Mouse (Mus musculus): ENCODE results near the gene Mcm9. TPM values are rescaled to one million over a fixed set of nuclear protein-coding genes. Genes with fewer than 3 reads are reported as not detected.
"Not testable (repeated sequence)": the region's sequence is repeated elsewhere in the genome, so short reads cannot be mapped to it uniquely, and the experiment has no call there.

Gene Mcm9
- 1 to 10 TPM; 6.1 to 8.0 TPM for total RNA-seq (2021)
- long read RNA-seq, experiment 1, partial matches to known transcripts, result 2 of 11 reads
- long read RNA-seq, experiment 1, other reads (novel, unspliced or antisense), result 6 of 11 reads
- long read RNA-seq, experiment 2, partial matches to known transcripts, result 1 of 7 reads
- long read RNA-seq, experiment 2, other reads (novel, unspliced or antisense), result 5 of 7 reads

DNA sequence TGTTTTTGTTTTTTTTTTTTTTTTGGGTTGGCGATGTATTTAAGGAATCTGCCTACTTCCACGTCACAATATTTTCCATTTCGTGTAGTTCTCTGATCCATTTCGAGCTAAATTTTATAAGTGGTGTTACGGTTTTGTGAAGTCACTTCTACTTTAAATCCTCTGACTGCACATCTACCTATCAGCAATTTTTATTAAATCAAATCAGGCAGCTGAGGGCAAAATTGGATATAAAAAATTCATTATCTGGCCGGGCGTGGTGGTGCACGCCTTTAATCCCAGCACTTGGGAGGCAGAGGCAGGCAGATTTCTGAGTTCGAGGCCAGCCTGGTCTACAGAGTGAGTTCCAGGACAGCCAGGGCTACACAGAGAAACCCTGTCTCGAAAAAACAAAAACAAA is at the start of gene Mcm9:
Gene Mcm9 (minus strand): TSS at position 101 of the 400 bp plus-strand sequence.
- DNase-seq (ENCODE audit: low spot score in 2 of 2); intact Hi-C loops (cut with DNase I): not testable (repeated sequence)

DNA sequence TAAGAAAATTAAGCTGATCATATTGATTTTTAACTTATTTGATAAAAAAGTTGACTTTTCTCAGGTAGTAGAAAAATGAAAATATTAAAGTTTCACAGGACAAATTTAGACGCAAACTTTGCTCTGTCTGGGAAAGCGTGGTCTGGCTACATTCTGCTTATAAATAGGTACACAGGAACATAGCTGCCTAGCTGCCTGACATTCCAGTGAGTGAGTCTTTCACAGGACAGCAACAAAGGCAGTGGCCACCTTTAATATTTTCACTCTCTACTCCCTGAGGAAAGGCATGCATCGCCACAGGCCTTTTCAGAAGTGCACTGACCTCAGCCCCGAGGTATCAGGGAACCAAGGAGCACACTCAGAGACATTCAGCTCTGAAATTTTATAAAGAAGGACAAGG is 31.5 kb upstream of the Mcm9 start:
- DNase-seq (ENCODE audit: low spot score in 2 of 2), result no peak
- intact Hi-C loops (cut with DNase I), result no loop called here

- intact Hi-C loops (cut with DNase I), result not testable (repeated sequence)
Measured at GRCm38 (mm10) chr10:53654239-53654638, 24.0 kb upstream of the Mcm9 start.

GRCm38 (mm10) chr10:53650683-53651082 is 20.4 kb upstream of the Mcm9 start:
- DNase-seq (ENCODE audit: low spot score in 2 of 2), result no peak
- intact Hi-C loops (cut with DNase I), result no loop called here

More at GRCm38 (mm10) chr10:53654239-53654638, 24.0 kb upstream of the Mcm9 start:
- not testable (repeated sequence) for DNase-seq (ENCODE audit: low spot score in 2 of 2)

- intact Hi-C loops (cut with DNase I), result loop anchor here (2.0 kb wide), 1 partner anchor 155 kb away; no protein-coding TSS in a partner anchor
- peak; percentile 66 to 67 for DNase-seq (ENCODE audit: low spot score in 2 of 2)
Measured at GRCm38 (mm10) chr10:53641507-53641906, 11.3 kb upstream of the Mcm9 start.

DNA sequence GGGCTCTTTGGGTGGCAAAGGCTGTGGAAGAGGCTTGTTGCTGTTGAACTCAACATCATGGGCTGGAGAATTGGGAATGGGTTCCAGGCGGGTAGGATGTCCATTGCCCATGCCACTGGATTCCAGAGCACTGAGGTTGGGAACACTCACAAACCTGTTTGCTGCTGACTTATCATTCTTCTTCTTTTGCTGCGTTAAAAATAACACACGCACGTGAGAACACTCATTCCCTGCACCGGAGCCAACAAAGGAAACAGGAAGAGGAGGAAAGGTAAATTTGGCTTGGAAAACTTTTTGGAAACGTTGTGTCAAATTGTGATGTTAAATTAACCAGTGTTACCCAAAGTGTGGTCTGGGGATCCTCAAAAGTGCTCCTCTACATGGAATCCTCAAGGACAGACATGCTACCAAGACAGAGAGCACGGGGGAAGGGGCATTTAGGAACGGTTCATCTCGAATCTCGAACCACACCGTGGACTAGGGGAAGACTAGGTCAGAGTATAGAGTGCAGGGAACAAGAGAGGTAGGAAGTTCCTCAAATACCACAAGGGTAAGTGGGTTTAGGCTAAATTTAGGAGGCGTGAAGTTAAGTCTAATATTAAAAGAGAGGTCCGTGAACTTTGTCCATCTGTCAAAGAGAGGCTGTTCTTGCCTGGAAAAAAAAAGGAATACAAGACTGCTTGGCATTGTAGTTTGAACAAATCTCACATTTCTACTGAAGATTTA is 5.2 kb upstream of the Mcm9 start:
- intact Hi-C loops (cut with DNase I), result no loop called here
- no peak for DNase-seq (ENCODE audit: low spot score in 2 of 2)

DNA sequence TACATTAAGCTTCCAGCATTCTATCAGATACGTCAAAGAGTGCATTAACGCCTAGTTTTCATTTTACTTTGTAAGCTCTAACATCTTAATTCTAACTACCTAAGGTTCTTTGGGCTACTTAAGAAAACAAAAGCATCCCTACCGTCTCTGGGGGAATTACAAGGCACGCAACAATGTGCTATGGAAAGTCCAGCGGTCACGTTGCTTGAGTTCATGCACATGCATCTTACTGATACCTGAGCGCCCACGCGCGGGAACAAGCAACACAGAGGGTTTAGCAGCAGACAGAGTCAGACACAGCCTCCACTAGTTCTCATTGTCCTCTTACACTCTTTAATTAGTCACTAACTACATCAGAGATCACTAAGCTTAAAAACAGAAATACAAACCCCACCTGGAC is 3.9 kb upstream of the Mcm9 start:
- no peak for DNase-seq (ENCODE audit: low spot score in 2 of 2)
- intact Hi-C loops (cut with DNase I), result no loop called here

- intact Hi-C loops (cut with DNase I), result no loop called here
- DNase-seq (ENCODE audit: low spot score in 2 of 2), result peak; percentile 95 to 97
Measured at GRCm38 (mm10) chr10:53629918-53630250, 355 bp downstream of the Mcm9 start.

DNA sequence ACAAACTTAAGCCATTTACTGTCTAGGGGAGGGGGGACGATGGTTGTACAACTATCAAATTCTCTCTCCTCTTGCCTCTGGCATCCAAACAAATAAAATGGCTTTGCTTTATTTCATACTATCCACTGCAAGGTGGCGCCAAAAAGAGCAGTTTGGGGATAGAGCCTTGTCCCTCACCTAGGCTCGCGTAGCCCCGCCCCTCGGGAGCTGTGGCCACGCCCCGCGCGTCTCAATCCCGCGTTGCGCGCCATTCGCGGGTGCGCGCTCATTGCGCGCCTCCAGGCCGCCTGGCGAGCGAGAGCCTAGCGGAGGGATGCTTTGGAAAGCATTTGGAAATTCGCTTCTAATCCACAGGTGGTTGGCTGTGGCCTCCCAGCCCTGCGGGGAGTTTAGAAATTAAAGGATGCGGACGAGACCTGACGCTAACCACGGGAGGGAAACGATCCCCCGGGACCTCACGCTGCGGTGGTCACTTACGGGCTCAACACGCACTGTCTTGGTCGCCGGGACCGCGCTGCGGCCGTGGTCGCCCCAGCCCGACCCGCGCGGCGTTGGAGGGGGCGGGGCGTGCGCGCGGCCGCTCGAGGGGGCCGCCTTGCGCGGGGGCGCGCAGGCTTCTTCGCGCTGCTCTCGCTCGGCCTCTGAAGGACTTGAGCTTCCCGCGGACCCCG is 857 bp downstream of the Mcm9 start:
- intact Hi-C loops (cut with DNase I), result no loop called here

GRCm38 (mm10) chr10:53615850-53616616 is 14.2 kb downstream of the Mcm9 start:
- no peak for DNase-seq (ENCODE audit: low spot score in 2 of 2)
- intact Hi-C loops (cut with DNase I), result no loop called here

More for the DNA sequence above, 857 bp downstream of the Mcm9 start:
- peak; percentile 89 for DNase-seq (ENCODE audit: low spot score in 2 of 2)

DNA sequence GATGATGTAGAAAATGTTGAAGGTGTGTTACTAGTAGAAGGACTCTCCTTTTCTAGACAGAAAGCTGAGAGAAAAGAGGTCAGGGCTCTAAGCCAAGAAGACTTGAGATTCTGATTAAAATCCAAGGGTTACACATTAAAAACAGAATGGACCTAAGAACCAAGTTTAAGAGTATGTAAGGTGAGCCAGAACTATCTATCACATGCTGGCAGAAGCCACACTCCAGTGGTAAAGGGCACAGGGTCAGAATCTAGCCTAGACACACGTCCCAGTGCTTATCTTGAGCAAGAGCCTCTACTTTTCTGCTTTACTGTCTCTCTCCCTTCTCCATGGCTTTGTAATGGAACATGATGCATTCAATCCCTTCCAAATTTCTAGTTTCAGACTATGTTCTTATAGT is 16.3 kb downstream of the Mcm9 start:
- no peak for DNase-seq (ENCODE audit: low spot score in 2 of 2)
- intact Hi-C loops (cut with DNase I), result no loop called here

GRCm38 (mm10) chr10:53612172-53612571 is 18.1 kb downstream of the Mcm9 start:
- peak; percentile 29 to 35 for DNase-seq (ENCODE audit: low spot score in 2 of 2)
- intact Hi-C loops (cut with DNase I), result no loop called here

DNA sequence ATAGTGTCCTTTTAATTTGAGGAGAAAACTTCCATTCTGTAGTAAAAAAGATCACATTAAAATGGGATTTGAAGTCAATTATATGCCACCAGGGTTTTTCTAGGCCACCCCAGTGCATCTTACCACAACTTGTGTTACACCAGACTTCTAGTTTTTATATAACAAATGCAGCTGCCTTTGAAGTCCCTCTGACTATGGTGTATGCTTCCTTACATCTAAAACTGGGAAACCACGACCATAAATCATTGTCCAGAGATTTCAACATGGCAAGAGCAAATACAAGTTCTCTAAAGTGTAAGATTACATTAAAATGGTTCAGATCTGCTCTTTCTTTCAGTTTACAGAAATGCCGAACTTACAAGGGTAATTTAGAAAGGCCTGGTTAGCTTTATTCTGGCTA is 22.0 kb downstream of the Mcm9 start:
- intact Hi-C loops (cut with DNase I), result no loop called here
- DNase-seq (ENCODE audit: low spot score in 2 of 2), result no peak

GRCm38 (mm10) chr10:53605328-53605727 is 24.9 kb downstream of the Mcm9 start:
- no peak for DNase-seq (ENCODE audit: low spot score in 2 of 2)
- intact Hi-C loops (cut with DNase I), result no loop called here

DNA sequence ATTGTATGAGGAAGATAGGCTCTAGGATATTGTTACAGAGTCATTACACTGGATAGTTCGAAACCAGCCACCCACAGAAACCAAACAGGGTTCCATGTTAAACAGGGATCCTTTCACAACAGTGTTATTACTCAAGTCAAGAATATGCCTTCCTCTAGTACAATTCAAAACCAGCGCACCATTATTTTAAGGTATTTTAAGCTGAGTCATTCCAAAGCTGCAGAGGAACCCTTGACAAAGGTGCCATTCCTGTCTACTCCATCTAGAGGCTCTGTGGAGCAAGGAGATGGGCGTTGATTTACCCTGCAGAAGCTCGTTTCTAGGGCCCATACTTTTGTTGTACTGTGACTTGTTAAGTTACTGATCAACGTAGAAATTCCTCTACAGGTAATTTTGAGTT is 31.4 kb downstream of the Mcm9 start:
- DNase-seq (ENCODE audit: low spot score in 2 of 2), result no peak
- intact Hi-C loops (cut with DNase I), result loop anchor here (10.0 kb wide), 1 partner anchor 254 kb away; no protein-coding TSS in a partner anchor

GRCm38 (mm10) chr10:53597121-53597881 is 32.9 kb downstream of the Mcm9 start:
- intact Hi-C loops (cut with DNase I), result loop anchor here (10.0 kb wide), 1 partner anchor 252 kb away; no protein-coding TSS in a partner anchor
- peak in 1 of 2 experiments; percentile 41 for DNase-seq (ENCODE audit: low spot score in 2 of 2)

DNA sequence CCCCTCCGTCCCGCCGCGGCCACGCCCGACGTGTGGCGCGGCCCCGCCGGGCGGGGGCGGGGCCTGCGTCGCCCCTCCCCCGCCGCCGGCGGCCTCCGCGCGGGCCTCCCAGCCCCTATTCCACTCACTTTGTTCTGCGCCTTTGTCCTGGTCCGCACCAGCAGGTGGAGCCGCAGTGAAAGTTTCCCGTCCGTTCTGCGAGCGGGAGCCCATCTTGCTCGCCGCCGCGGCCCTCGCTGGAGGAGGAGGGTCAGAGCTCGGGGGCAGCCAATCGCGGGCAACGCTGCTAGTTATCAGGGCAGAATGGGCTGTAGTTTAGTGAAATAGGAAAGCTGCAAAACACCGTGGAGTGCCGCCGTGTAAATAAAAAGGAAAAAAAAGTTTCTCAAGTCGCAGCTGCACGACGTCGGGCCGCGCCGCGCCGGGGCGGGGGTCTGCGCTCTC is 33.5 kb downstream of the Mcm9 start, which contains the start of gene Asf1a:
Gene Asf1a (plus strand): TSS at position 81 of the 444 bp plus-strand sequence.
- peak; percentile 96 to 97 for DNase-seq (ENCODE audit: low spot score in 2 of 2)
- intact Hi-C loops (cut with DNase I), result loop anchor here (10.0 kb wide), 1 partner anchor 252 kb away; no protein-coding TSS in a partner anchor

DNA sequence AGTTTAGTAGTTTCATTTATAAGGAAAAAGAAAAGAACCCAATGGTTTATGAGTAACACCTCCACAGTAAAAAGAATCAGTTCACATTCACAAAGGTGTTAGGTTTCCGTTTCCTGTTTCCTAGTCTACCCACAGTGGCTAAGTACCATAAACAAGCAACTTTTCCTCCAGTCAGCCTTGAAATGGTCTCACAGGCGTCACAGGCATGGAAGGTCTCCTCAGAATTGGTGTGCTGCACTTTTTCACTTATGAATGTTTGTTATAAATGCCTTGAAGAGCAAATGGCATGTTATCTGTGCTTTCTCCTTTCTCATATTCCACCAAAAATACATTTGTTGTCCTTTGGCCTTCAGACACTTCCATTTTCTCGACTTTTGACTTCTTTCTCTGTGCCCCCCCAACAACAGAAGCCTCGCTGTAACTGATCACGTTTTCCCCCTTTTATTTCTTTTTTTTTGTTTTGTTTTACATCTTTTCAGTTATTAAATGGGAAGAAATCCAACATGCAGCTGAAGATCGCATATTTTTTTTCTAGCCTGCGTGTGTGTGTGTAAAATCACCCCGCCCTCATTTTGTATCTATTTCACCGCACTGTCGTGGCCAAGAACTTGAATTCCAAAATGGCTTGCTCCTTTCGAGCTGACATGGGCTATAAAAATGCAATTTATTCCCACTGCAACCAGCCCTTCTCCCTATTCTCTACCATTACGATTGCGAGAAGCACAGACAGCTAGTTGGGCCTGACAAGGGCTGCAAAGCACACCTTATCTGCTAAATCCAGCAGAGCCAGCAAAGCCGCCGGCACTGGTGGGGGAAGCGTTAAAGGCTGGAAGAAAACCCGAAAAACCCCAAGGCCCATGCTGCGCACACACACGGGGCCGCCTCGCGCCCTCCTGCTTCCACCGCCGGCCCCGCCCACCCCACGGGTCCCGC is 34.2 kb downstream of the Mcm9 start:
- intact Hi-C loops (cut with DNase I), result loop anchor here (10.0 kb wide), 1 partner anchor 251 kb away; no protein-coding TSS in a partner anchor
- no peak for DNase-seq (ENCODE audit: low spot score in 2 of 2)
